Mouse (Mus musculus): ENCODE measurements around the gene Elane.

The Elane gene

GRCm38 (mm10) chr10:79930826-79931186, 44.8 kb downstream of the Elane start:
- DNase-seq (ENCODE audit: low spot score) = no peak

GRCm38 (mm10) chr10:79931797-79932196, 45.8 kb downstream of the Elane start:
- DNase-seq (ENCODE audit: low spot score) = no peak

GRCm38 (mm10) chr10:79932736-79933135, 46.7 kb downstream of the Elane start:
- peak; percentile 52 for DNase-seq (ENCODE audit: low spot score)

GRCm38 (mm10) chr10:79933145-79933679, 47.2 kb downstream of the Elane start:
- DNase-seq (ENCODE audit: low spot score) = no peak

GRCm38 (mm10) chr10:79933861-79934260, 47.8 kb downstream of the Elane start:
- no peak for DNase-seq (ENCODE audit: low spot score)

DNA sequence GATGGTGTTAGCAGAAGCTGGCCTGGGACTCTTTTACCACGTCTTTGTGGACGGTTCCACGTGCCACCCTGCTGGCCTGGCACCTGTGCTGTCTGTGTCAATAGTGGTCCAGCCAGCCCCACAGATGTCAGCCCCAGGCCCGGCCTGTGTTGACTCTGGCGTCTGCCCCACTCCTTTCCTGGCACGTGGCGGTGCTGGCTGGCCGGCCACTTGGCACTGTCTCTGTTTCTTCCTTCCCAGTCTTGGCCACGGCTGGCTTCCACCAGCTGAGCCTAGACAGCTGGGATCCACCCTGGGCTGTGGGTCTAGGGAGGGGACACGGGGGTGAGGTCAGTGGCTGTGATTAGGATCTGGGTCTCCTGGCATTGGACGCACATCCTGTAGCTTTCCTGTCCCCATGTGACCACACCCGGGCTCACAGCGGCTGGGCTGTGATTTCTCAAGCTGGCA, 48.2 kb downstream of the Elane start:
- peak; percentile 75 for DNase-seq (ENCODE audit: low spot score)

DNA sequence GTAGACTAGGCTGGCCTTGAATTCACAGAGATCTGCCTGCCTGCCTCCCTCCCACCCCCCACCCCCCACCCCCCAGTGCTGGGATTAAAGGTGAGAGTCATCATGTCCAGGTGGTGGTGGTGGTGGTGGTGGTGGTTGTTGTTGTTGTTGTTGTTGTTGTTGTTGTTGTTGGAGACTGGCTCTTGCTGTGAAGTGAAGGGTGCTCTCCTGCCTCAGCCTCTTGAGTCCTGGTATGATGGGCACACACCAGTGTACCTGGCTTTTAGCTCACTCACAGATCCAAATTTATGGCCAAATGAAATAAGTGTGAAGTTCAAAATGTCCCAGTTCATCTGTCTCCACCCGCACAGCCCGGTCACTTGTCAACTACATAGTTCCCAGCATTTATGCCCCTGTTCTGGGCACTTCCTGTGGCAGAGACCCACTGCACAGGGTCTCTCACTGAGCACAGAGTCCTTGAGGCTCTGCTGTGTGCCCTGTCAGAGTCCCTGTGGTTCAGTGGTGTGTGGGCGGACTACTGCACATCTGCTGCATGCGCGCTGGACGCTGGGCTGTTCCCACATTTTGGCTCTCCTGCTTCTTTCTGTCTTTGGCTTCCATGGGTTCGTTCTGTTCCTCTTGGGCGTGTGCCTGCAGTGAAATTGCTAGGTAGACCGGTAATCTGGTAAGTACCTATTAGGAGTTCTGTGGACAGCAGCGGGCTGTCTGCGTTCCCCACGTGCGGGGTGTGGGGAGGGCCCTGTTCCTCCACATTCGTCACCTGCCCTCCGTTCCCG, 48.9 kb downstream of the Elane start:
- no peak for DNase-seq (ENCODE audit: low spot score)

DNA sequence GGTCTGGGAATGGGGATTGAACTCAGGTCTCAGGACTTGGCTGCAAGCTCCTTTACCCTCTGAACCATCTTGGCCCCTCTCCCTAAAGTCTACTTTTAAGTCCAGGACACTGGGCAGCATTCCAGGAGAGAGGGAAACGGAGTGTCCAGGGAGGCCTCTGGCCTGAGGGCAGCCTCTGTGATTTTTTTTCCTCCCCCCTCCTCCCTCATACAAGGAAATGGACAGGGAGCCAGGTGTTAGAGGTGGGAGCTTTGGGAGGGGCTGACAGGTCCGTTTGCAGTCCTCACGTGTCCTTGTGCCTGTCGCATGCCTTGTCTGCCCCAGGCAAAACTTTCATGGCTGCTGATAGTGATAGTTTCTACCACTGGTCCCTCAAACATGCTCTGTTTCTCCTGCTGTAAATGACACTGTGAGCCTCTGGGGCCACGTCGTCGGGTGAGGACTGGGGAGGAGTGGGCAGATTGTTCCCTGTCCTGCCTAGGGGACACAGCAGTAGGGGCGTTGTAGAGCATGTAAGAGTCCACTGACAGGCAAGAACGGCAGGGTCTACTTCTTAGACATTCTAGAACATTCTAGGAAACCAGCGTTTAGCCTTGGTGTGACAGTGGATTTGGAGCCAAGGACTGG, 50.4 kb downstream of the Elane start:
- no peak for DNase-seq (ENCODE audit: low spot score)

DNA sequence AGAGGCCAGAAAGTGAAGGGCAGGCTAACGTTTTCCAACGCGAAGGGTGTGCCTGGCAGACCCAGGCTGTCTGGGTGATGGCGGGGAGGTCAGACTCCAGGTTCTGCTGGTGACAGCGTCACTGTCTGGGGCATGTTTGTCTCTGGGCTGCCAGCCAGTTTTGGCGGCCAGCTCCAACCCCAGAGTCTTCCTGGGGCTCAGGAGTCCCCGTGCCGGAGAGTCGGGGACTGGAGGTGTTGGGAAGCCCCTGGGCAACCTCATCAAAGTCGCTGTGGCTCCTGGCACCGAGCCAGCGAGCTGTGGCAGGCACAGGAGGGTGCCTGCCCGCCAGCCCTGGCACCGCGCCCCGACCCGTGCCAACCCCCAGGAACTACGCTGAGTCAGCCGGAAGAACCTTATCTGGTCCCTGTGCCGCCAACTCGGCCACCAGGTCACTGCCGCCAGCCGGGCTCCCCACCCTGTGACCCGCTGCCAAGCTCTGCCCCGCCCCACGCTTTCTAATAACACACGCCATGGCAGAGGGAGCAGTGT, 50.9 kb downstream of the Elane start:
- peak; percentile 77 for DNase-seq (ENCODE audit: low spot score)

All from ovary, postnatal 36 days (tissue).